In genomic region chr15:98990669-98991539, GRCm38 (mm10) we compare ENCODE assay signal across 9 mouse cellular contexts. TPM values are rescaled to one million over a fixed set of nuclear protein-coding genes. Genes with fewer than 3 reads are reported as not detected.
DNase-seq lines count a peak whose midpoint lies in the region; ATAC-seq and TF ChIP-seq lines count a peak whose summit lies in the region.
"Had no signal": no experiment of that assay in that cellular context is flagged by ENCODE, and none has a peak within 500 bp of the region (broad histone marks: within the 10 kb centered on the region; RNA-seq: fewer than 3 reads in every experiment).

No protein-coding gene starts in this region.

- ATAC-seq in kidney, embryonic 15.5 days (replicated peaks; ENCODE audit: low FRiP score): no peak
- no peak for ATAC-seq in hindbrain, embryonic 14.5 days (ENCODE audit: low FRiP score)
- ATAC-seq in granulocyte monocyte progenitor cell, adult 5-6 weeks (replicated peaks; ENCODE audit: poor library complexity, severe bottlenecking): no peak

- peak overlapping the region; percentile 19 for H3K27ac ChIP-seq in kidney, embryonic 15.5 days
- peak overlapping the region; percentile 94 for H3K27ac ChIP-seq in hindbrain, embryonic 14.5 days
- peak overlapping the region; percentile 93 for H3K27ac ChIP-seq in olfactory bulb, adult 2 months (ENCODE audit: insufficient read depth, low read depth, low read length)
- H3K27ac ChIP-seq: liver, embryonic 15.5 days had no signal

- H3K36me3 ChIP-seq in kidney, embryonic 15.5 days: no peaks in the 10 kb centered on the region
- H3K36me3 ChIP-seq in hindbrain, embryonic 14.5 days (replicated peaks; ENCODE audit: control insufficient read depth, insufficient read depth): no peaks in the 10 kb centered on the region
- H3K36me3 ChIP-seq: liver, embryonic 15.5 days had no signal

- peaks cover 56% of the 10 kb centered on the region for H3K4me1 ChIP-seq in kidney, embryonic 15.5 days
- peaks cover 74% of the 10 kb centered on the region for H3K4me1 ChIP-seq in hindbrain, embryonic 14.5 days (replicated peaks; ENCODE audit: control insufficient read depth, insufficient read depth, low read length)
- H3K4me1 ChIP-seq in olfactory bulb, adult 2 months (ENCODE audit: control insufficient read depth, insufficient read depth, low read length): peaks cover 35% of the 10 kb centered on the region

- 0 out of 2 replicates have a peak, but pooled peaks cover 4% of the 10 kb centered on the region for H3K27me3 ChIP-seq in kidney, embryonic 15.5 days
- H3K27me3 ChIP-seq in hindbrain, embryonic 14.5 days (ENCODE audit: control insufficient read depth, insufficient read depth, low read length): no peaks in the 10 kb centered on the region

- WGBS in kidney, embryonic 15.5 days: 41% methylated on average over 15 of the region's 15 CpGs
- 7% methylated on average over 15 of the region's 15 CpGs for WGBS in hindbrain, embryonic 14.5 days
- WGBS in olfactory bulb, adult 2 months: 21% methylated on average over 15 of the region's 15 CpGs

- 0 out of 2 replicates have a peak overlapping the region, but pooled peaks have one; percentile 5 for H3K9ac ChIP-seq in kidney, embryonic 15.5 days
- peak overlapping the region; percentile 67 for H3K9ac ChIP-seq in hindbrain, embryonic 14.5 days
- H3K9ac ChIP-seq: liver, embryonic 15.5 days had no signal

- H3K4me3 ChIP-seq in kidney, embryonic 15.5 days (replicated peaks): no peak overlapping the region
- H3K4me3 ChIP-seq in hindbrain, embryonic 14.5 days (replicated peaks; ENCODE audit: low read length): peak overlapping the region; percentile 38
- no peak overlapping the region for H3K4me3 ChIP-seq in olfactory bulb, adult 2 months (ENCODE audit: insufficient read depth, low read depth, low read length)
- H3K4me3 ChIP-seq: liver, embryonic 15.5 days had no signal

- TF ChIP-seq POLR2A in olfactory bulb, adult 2 months (IDR thresholded peaks at IDR 0.05; ENCODE audit: insufficient read depth, low read depth, low read length): no peak

- DNase-seq in kidney, postnatal 4 days: no peak
- peak; percentile 68 to 73 for DNase-seq in cerebellum, postnatal 14 days
- DNase-seq in hindbrain, embryonic 14.5 days (ENCODE audit: low spot score): peak; percentile 68
- no peak for DNase-seq in natural killer cell, adult 2 months (ENCODE audit: low spot score in 2 of 2)
- DNase-seq in kidney, adult 18-20 months: no peak

- no peaks in the 10 kb centered on the region for H3K9me3 ChIP-seq in kidney, embryonic 15.5 days (replicated peaks)
- H3K9me3 ChIP-seq in hindbrain, embryonic 14.5 days (ENCODE audit: control insufficient read depth, low read length): no peaks in the 10 kb centered on the region
- H3K9me3 ChIP-seq: liver, embryonic 15.5 days had no signal

- 0 out of 2 replicates have a peak overlapping the region, but pooled peaks have one; percentile 2 for H3K4me2 ChIP-seq in kidney, embryonic 15.5 days
- peak overlapping the region; percentile 91 for H3K4me2 ChIP-seq in hindbrain, embryonic 14.5 days (replicated peaks)
- H3K4me2 ChIP-seq: liver, embryonic 15.5 days had no signal

- no peak for TF ChIP-seq CTCF in olfactory bulb, adult 2 months (IDR thresholded peaks at IDR 0.05; ENCODE audit: insufficient read depth, low read depth, low read length)

RNA-seq across cellular contexts. Expression of gene Tuba1a, which starts 37.4 kb away (rescaled TPM):
- 854 and 1,029 TPM in 2 replicates for polyA plus RNA-seq in kidney, embryonic 15.5 days (2015; fragmentation: Nextera tagmentation; extraction: Ambion mirVana)
- polyA plus RNA-seq in hindbrain, embryonic 14.5 days (2014; fragmentation: Nextera tagmentation; extraction: Ambion mirVana): 14,408 and 15,410 TPM in 2 replicates
- polyA plus RNA-seq in olfactory bulb, adult 2 months (2012; ENCODE audit: insufficient read depth, insufficient read length, low replicate concordance, missing spikeins): 1,035 TPM in 1 of 2 replicates, not detected in the other
- total RNA-seq in granulocyte monocyte progenitor cell, adult 5-6 weeks (2014; fragmentation: Nextera tagmentation): 21.3 and 34.8 TPM in 2 replicates
- total RNA-seq in granulocyte monocyte progenitor cell, adult 5-6 weeks (2017): 19.6 and 24.6 TPM in 2 replicates

RNA-seq across cellular contexts. Expression of gene Gm49450, which starts 37.6 kb away (rescaled TPM):
- not detected in 2 replicates for polyA plus RNA-seq in kidney, embryonic 15.5 days (2015; fragmentation: Nextera tagmentation; extraction: Ambion mirVana)
- polyA plus RNA-seq in hindbrain, embryonic 14.5 days (2014; fragmentation: Nextera tagmentation; extraction: Ambion mirVana): not detected in 2 replicates
- polyA plus RNA-seq in olfactory bulb, adult 2 months (2012; ENCODE audit: insufficient read depth, insufficient read length, low replicate concordance, missing spikeins): not detected in 2 replicates
- not detected in 2 replicates for total RNA-seq in granulocyte monocyte progenitor cell, adult 5-6 weeks (2014; fragmentation: Nextera tagmentation)
- not detected in 2 replicates for total RNA-seq in granulocyte monocyte progenitor cell, adult 5-6 weeks (2017)
- polyA plus RNA-seq: liver, embryonic 15.5 days had no signal

RNA-seq across cellular contexts. Expression of gene Tuba1c, which starts 38.8 kb away (rescaled TPM):
- 180 and 185 TPM in 2 replicates for polyA plus RNA-seq in kidney, embryonic 15.5 days (2015; fragmentation: Nextera tagmentation; extraction: Ambion mirVana)
- polyA plus RNA-seq in hindbrain, embryonic 14.5 days (2014; fragmentation: Nextera tagmentation; extraction: Ambion mirVana): 21.7 and 24.2 TPM in 2 replicates
- polyA plus RNA-seq in olfactory bulb, adult 2 months (2012; ENCODE audit: insufficient read depth, insufficient read length, low replicate concordance, missing spikeins): not detected in 2 replicates
- total RNA-seq in granulocyte monocyte progenitor cell, adult 5-6 weeks (2014; fragmentation: Nextera tagmentation): 117 and 131 TPM in 2 replicates
- total RNA-seq in granulocyte monocyte progenitor cell, adult 5-6 weeks (2017): 109 and 120 TPM in 2 replicates

RNA-seq across cellular contexts. Expression of gene Tuba1b, which starts 56.5 kb away (rescaled TPM):
- polyA plus RNA-seq in kidney, embryonic 15.5 days (2015; fragmentation: Nextera tagmentation; extraction: Ambion mirVana): 1,698 and 1,797 TPM in 2 replicates
- polyA plus RNA-seq in hindbrain, embryonic 14.5 days (2014; fragmentation: Nextera tagmentation; extraction: Ambion mirVana): 1,223 and 1,455 TPM in 2 replicates
- 649 and 1,228 TPM in 2 replicates for polyA plus RNA-seq in olfactory bulb, adult 2 months (2012; ENCODE audit: insufficient read depth, insufficient read length, low replicate concordance, missing spikeins)
- 2,030 and 2,397 TPM in 2 replicates for total RNA-seq in granulocyte monocyte progenitor cell, adult 5-6 weeks (2014; fragmentation: Nextera tagmentation)
- total RNA-seq in granulocyte monocyte progenitor cell, adult 5-6 weeks (2017): 964 and 1,039 TPM in 2 replicates

Comparison
In these comparisons a context has a peak if more than half of its experiments do, and no peak if none do; other contexts are left out.
1. H3K27ac ChIP-seq: peak in every context shown above with its lines; median percentile 94 in hindbrain, embryonic 14.5 days; 93 in olfactory bulb, adult 2 months; 19 in kidney, embryonic 15.5 days.
2. DNase-seq: peak in cerebellum, postnatal 14 days (2 of 2) and hindbrain, embryonic 14.5 days (single experiment); none in kidney, postnatal 4 days (0 of 2), natural killer cell, adult 2 months (0 of 2) and kidney, adult 18-20 months (single experiment).
3. RNA of gene Tuba1c, which starts 38.8 kb away (polyA plus RNA-seq): 180 to 185 TPM in kidney, embryonic 15.5 days and 21.7 to 24.2 TPM in hindbrain, embryonic 14.5 days; not detected in olfactory bulb, adult 2 months; every median in the first group is over 10 times any median in the second.